Mouse (Mus musculus): ENCODE measurements at regions not wholly inside any gene's neighbourhood (a gene's known extent, or its start where the extent isn't known, plus 50 kb on each side); places are given as distances from the start of the nearest gene placed in this dataset.

DNA sequence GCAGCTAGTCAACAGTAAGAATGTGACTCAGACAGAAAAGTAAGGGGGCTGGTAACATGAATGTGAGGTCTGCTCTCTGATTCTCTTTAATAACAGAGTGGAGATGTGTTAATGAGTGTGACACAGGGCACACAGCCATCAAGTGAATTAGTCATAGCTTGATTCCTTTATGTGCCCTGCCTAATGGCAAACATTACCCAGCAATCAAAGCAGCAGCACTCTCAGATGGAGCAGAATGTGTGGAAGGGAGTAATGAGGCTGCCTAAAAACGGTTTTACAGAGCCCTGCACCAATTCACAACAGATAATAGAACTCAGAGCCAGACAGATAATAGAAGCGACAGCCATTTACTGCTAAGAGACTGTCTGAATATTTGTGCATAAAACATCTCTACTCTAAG is 182.0 kb upstream of the Tprg start:
- TF ChIP-seq POLR2A (IDR thresholded peaks at IDR 0.05; ENCODE audit: extremely low read depth, insufficient read depth, low read length) (no peak), CTCF (IDR thresholded peaks at IDR 0.05; ENCODE audit: low read depth, low read length) (no peak)
